Mouse (Mus musculus) midbrain, embryonic 14.5 days (tissue): Measurements from ENCODE around the gene Mpo. TPM values are rescaled to one million over a fixed set of nuclear protein-coding genes. Genes with fewer than 3 reads are reported as not detected.

Experiments used
- ATAC-seq: fragments of 200-750 bp; cut with Nextera tagmentation; 2 replicates; pipeline ENCODE4 v1.8.0; 2017; ENCODE audit warnings: moderate number of reproducible peaks, moderate library complexity; ENCODE audit not compliant: low FRiP score, low TSS enrichment
- DNase-seq: peaks from one replicate; pipeline ENCODE4 v3.0.0-alpha.2; 2015
- H3K27ac ChIP-seq: fragments of 300-500 bp; sonication (generic); replicated peaks from 2 replicates; pipeline ENCODE4 v1.5.1; 2014; ENCODE audit warnings: mild to moderate bottlenecking, low read depth, low read length, moderate library complexity
- H3K27me3 ChIP-seq: fragments of 300-500 bp; sonication (generic); 2 replicates; pipeline ENCODE4 v1.6.1; 2014; ENCODE audit warnings: low read length, control low read depth, mixed read lengths; ENCODE audit not compliant: control insufficient read depth, insufficient read depth
- H3K36me3 ChIP-seq: fragments of 300-500 bp; sonication (generic); 2 replicates; pipeline ENCODE4 v1.6.1; 2014; ENCODE audit warnings: low read length, control low read depth; ENCODE audit not compliant: control insufficient read depth, insufficient read depth
- H3K4me1 ChIP-seq: fragments of 300-500 bp; sonication (generic); 2 replicates; pipeline ENCODE4 v1.6.1; 2014; ENCODE audit warnings: mild to moderate bottlenecking, antibody characterized with exemption, low read length, control low read depth; ENCODE audit not compliant: control insufficient read depth, insufficient read depth
- H3K4me2 ChIP-seq: fragments of 300-500 bp; sonication (generic); 2 replicates; pipeline ENCODE4 v1.6.1; 2014; ENCODE audit warnings: mild to moderate bottlenecking, low read length, moderate library complexity
- H3K4me3 ChIP-seq: fragments of 300-500 bp; sonication (generic); replicated peaks from 2 replicates; pipeline ENCODE4 v1.5.1; 2014; ENCODE audit warnings: low read depth, low read length
- H3K9ac ChIP-seq: fragments of 300-500 bp; sonication (generic); replicated peaks from 2 replicates; pipeline ENCODE4 v1.6.1; 2014; ENCODE audit warnings: mild to moderate bottlenecking, low read length, moderate library complexity
- H3K9me3 ChIP-seq: fragments of 300-500 bp; sonication (generic); 2 replicates; pipeline ENCODE4 v1.6.1; 2016; ENCODE audit warnings: low read length, control low read depth, mixed read lengths; ENCODE audit not compliant: control insufficient read depth
- WGBS: fragments of 180-500 bp; shearing (Covaris S2); extraction: QIAGEN DNeasy Blood & Tissue Kit; methylation state at CpG from one replicate; pipeline ENCODE4 v1.1.7; 2014; 5-methylcytosine and 5-hydroxymethylcytosine counted together
- polyA plus RNA-seq: library from polyadenylated mRNA; unstranded; fragments of >200 nt; fragmentation: Nextera tagmentation; extraction: Ambion mirVana; gene quantifications from 2 replicates; pipeline ENCODE4 v1.2.1, GENCODE M21; 2014

Gene Mpo
- polyA plus RNA-seq, 1 experiment from 2014 or later, result 0.47 TPM

DNA sequence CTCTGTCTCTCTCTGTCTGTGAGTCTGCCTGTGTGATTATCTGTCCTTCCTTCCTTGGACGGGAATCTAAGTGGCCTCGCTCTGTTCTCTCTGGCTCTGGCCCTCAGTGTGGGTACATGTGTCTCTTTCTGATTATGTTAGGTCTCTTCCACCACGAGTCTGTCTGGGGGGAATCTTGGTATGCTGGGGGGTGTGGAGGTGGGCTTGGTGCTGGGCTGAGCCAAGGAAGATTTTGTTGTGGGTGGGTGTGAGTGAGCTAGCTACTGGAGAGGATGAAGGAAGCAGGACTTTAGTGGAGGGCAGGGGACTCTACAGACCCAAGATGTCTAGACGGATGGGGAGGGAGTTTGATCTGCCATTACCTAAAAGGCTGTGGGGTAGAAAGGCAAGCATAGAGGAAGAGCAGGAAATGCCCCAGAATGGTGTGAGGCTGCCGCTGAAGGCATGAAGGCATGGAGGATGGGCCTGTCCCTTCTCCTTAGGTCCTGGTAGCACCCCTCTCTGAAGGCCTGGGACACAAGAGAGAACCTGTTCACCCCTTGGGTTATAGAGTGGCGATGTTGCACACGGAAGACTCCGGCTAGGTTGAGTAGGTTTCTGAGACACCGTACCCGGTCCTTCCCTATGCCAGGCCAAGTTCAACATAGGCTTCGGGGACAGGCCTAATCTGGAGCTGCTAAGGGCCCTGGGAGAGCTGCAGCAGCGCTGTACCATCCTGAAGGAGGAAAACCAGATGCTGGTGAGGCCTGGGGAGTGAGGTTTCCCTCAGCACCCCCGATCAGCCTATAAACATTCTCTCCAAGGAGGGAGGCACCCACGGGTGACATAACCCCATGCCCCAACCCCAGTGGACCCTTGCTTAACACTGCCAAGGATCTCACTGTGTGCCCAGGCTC is 31.3 kb upstream of the Mpo start:
- 0 out of 2 replicates have a peak overlapping the region, but pooled peaks have one; percentile 84 for H3K27ac ChIP-seq
- 74% methylated on average over 14 of the region's 14 CpGs for WGBS
- peaks cover 44% of the 10 kb centered on the region for H3K4me1 ChIP-seq
- no peaks in the 10 kb centered on the region for H3K9me3 ChIP-seq
- peaks cover 11% of the 10 kb centered on the region; the same call in 1 of the 2 replicates for H3K36me3 ChIP-seq
- ATAC-seq, result no peak
- H3K4me3 ChIP-seq, result peak overlapping the region; percentile 65
- peak overlapping the region; percentile 97 for H3K4me2 ChIP-seq
- no peak for DNase-seq
- no peaks in the 10 kb centered on the region; the same call in 1 of the 2 replicates for H3K27me3 ChIP-seq
- peak overlapping the region; percentile 80 for H3K9ac ChIP-seq

DNA sequence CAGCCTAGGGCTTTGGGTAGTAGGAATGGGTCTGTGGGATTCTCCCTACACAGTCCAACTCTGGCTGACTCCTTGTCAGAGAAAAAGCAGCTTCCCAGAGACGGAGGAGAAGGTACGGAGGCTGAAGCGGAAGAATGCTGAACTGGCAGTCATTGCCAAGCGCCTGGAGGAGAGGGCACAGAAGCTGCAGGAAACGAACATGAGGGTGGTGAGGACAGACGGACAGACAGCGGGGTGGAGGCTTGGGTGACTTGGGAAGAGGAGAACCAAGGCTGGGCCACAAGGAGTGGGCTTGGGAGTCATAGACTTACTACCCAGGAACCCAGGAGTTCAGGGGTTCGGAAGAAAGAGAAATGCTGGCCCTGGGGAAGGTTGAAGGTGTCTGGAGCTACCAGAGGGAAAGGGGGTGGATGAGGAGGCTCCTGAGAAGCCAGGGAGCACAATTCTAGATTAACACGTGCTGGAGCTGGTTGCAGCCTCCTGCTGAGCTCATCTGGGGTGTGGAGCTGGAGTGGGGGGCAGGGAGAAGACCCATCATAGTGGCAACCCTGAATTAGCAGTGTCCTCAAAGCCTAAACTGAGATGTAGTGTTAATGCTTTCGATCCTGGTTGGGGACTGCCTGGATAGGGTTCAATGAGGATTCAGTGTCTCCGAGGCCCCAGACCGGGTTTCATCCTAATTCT is 30.5 kb upstream of the Mpo start:
- DNase-seq (peak; percentile 3), ATAC-seq (no peak)
- H3K27ac ChIP-seq, result peak overlapping the region; percentile 84
- H3K4me2 ChIP-seq, result peak overlapping the region; percentile 97
- H3K4me1 ChIP-seq, result peaks cover 44% of the 10 kb centered on the region
- peak overlapping the region; percentile 80 for H3K9ac ChIP-seq
- no peaks in the 10 kb centered on the region; the same call in 1 of the 2 replicates for H3K27me3 ChIP-seq
- WGBS, result 51% methylated on average over 12 of the region's 12 CpGs
- H3K36me3 ChIP-seq, result peaks cover 18% of the 10 kb centered on the region
- peak overlapping the region; percentile 65 for H3K4me3 ChIP-seq
- H3K9me3 ChIP-seq, result no peaks in the 10 kb centered on the region

DNA sequence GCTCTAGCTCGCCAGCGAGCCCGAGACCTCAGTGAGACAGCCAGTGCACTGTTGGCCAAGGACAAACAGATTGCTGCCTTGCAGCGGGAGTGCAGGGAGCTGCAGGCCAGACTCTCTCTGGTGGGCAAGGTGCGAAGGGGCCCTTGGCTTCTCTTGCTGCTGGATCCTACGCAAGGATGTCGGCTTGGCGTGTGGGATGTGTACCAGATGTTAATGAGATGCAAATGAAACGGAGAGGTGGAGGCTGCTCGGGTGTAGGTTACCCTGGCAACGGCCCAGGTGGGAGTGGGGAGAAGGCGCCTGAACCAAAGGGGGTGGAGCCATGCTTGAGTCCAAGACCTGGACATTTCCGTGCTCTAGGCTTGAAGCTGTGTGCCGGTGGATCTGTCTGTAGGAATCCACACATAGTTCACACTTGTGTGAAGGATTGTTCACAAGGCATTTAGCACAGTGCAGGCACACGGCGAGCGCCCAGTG is 29.8 kb upstream of the Mpo start:
- Histone ChIP-seq H3K9me3 (no peaks in the 10 kb centered on the region), H3K4me1 (peaks cover 44% of the 10 kb centered on the region), H3K4me2 (peak overlapping the region; percentile 97), H3K4me3 (peak overlapping the region; percentile 65), H3K9ac (peak overlapping the region; percentile 80), H3K36me3 (peaks cover 22% of the 10 kb centered on the region), H3K27me3 (no peaks in the 10 kb centered on the region; the same call in 1 of the 2 replicates), H3K27ac (peak overlapping the region; percentile 84)
- peak; percentile 76 for ATAC-seq
- peak; percentile 90 for DNase-seq
- 2% methylated on average over 17 of the region's 17 CpGs for WGBS

DNA sequence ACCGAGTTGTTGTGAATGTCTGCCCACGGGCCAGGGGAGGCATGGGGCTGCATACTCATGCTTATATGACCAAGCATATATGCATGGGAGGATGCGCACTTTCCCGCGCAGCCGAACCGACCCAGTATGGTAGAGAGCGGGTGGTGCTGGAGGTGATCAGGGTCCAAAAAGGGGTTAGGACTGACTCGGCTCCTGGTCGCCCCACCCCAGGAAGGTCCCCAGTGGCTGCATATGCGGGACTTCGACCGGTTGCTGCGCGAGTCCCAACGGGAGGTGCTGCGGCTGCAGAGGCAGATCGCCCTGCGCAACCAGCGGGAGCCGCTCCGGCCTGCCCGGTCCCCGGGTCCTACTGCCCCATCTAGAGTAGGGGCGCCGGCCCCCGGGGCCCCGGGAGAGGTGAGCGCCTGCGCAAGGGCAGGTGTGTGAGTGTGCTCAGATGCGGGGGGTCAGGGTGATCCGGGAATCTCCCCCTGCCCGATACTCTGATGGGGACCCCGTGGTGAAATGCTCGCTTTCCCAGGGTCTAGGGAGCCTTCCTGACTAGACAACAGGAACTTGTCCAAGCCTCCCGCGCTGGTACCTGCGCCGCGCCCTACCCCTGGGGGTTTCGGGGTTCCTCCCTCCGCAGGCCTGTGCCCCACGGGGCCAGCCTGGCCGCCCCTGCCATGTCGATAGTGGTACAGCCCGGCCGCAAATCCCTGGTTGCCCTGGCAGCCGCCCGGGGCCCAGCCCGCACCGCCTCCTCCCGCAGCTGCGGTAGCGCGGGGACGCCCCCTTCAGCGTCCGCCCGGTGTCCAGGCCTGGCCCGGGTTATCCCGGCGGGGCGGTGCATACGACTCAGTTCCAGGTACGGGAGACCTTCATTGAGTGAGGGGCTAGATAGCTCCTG is 29.1 kb upstream of the Mpo start:
- ATAC-seq (peak; percentile 54), DNase-seq (peak; percentile 77)
- Histone ChIP-seq H3K9me3 (no peaks in the 10 kb centered on the region), H3K36me3 (peaks cover 27% of the 10 kb centered on the region), H3K27ac (peak overlapping the region; percentile 84), H3K9ac (peak overlapping the region; percentile 80), H3K4me2 (peak overlapping the region; percentile 97), H3K27me3 (no peaks in the 10 kb centered on the region; the same call in 1 of the 2 replicates), H3K4me3 (peak overlapping the region; percentile 65), H3K4me1 (peaks cover 44% of the 10 kb centered on the region)
- WGBS, result under 1% methylated on average over 65 of the region's 65 CpGs

DNA sequence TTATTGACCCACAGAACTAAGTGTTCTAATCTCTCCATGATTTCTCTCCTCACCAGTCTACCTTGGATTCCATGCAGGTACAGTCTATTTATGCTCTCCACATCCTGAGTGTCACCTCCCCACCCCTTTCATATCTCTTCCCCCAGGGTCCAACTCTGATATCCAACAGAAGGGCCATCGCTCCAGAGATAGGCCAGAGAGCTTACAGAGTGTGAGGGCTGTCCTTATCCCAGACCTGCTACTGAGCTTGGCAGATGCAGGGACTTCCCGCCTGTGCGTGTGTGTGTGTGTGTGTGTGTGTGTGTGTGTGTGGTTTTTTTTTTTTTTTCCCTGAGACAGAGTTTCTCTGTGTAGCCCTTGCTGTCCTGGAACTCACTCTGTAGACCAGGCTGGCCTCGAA is 24.6 kb upstream of the Mpo start:
- 97% methylated on average over 4 of the region's 4 CpGs for WGBS

DNA sequence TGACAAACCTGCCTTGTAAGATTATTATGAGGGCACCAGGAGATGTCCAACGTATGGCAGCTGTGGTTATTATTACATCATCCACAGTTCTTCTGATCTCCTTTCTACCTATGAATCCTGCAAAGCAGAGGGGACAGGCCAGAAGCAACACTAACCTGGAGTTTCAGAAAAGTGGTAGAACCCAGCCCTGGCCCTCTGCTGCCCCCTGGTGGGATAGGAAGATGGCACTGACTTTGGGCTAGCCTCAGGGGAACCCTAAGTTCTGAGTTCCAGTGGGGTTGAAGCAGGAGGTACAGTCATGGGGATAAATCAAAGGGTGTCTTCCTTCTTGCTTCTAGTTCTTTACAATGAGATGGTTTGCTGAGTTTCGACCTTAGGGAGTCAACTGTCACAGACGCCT is 22.4 kb upstream of the Mpo start:
- ATAC-seq (no peak), DNase-seq (peak; percentile 76)
- Histone ChIP-seq H3K9ac (no peak overlapping the region), H3K27ac (no peak overlapping the region), H3K9me3 (no peaks in the 10 kb centered on the region), H3K36me3 (peaks cover 88% of the 10 kb centered on the region), H3K4me2 (no peak overlapping the region), H3K4me1 (no peaks in the 10 kb centered on the region), H3K4me3 (no peak overlapping the region), H3K27me3 (no peaks in the 10 kb centered on the region)
- WGBS, result 67% methylated on average over 3 of the region's 3 CpGs

More for the DNA sequence above, 24.6 kb upstream of the Mpo start:
- H3K36me3 ChIP-seq, result peaks cover 72% of the 10 kb centered on the region
- peaks cover 11% of the 10 kb centered on the region; the same call in 1 of the 2 replicates for H3K4me1 ChIP-seq
- ATAC-seq (no peak), DNase-seq (no peak)
- no peaks in the 10 kb centered on the region for H3K9me3 ChIP-seq
- H3K9ac ChIP-seq, result no peak overlapping the region
- no peak overlapping the region for H3K4me3 ChIP-seq
- H3K27ac ChIP-seq, result no peak overlapping the region
- H3K27me3 ChIP-seq, result no peaks in the 10 kb centered on the region
- no peak overlapping the region for H3K4me2 ChIP-seq

DNA sequence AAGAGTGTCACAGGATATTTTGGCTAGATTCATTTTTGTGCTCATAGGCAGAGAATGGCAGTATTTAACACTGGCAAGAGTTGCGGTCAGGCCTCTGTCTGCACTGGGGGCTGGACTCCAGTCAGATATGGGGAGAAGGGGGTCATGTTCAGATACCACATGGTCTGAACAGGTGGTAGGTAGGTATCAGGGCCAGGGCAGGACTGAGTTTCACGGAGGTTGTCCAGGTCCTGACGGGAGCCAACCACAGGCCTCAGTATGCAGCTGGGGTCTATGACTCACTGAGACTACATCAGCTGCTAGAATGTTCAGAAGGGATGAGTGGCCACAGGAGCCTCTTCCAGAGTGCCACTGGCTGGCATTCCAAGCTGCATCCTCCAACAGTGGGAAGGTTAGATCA is 21.0 kb upstream of the Mpo start:
- H3K4me2 ChIP-seq, result no peak overlapping the region
- H3K9ac ChIP-seq, result no peak overlapping the region
- H3K4me3 ChIP-seq, result no peak overlapping the region
- no peak for ATAC-seq
- H3K9me3 ChIP-seq, result no peaks in the 10 kb centered on the region
- no peaks in the 10 kb centered on the region for H3K27me3 ChIP-seq
- peaks cover 90% of the 10 kb centered on the region for H3K36me3 ChIP-seq
- WGBS, result 91% methylated on average over 3 of the region's 3 CpGs
- no peak for DNase-seq
- no peak overlapping the region for H3K27ac ChIP-seq
- H3K4me1 ChIP-seq, result no peaks in the 10 kb centered on the region
